Mouse (Mus musculus) lung, adult 2 months (tissue): Measurements from ENCODE around the gene Ifi207. TPM values are rescaled to one million over a fixed set of nuclear protein-coding genes. Genes with fewer than 3 reads are reported as not detected.
"Not testable (repeated sequence)": the region's sequence is repeated elsewhere in the genome, so short reads cannot be mapped to it uniquely, and the experiment has no call there.

Source experiments
- DNase-seq: peaks from one replicate; pipeline ENCODE4 v3.0.0; 2022
- H3K4me1 ChIP-seq: fragments of 200-500 bp; 2 replicates; pipeline ENCODE4 v1.6.1; 2011; ENCODE audit warnings: low read length; ENCODE audit not compliant: control insufficient read depth, insufficient read depth
- H3K4me3 ChIP-seq: fragments of 200-500 bp; replicated peaks from 2 replicates; pipeline ENCODE3; 2011; ENCODE audit warnings: low read depth, mild to moderate bottlenecking, control low read depth, low read length; ENCODE audit errors: extremely low read depth
- CTCF ChIP-seq: fragments of 200-500 bp; IDR thresholded peaks from 2 replicates; pipeline ENCODE4 v1.5.1; 2011; ENCODE audit warnings: mild to moderate bottlenecking, low read length, control low read depth; ENCODE audit not compliant: insufficient read depth
- POLR2A ChIP-seq: fragments of 200-500 bp; IDR thresholded peaks from 2 replicates; pipeline ENCODE4 v1.6.1; 2011; ENCODE audit warnings: low read depth, mild to moderate bottlenecking, control low read depth, low read length, borderline replicate concordance; ENCODE audit errors: extremely low read depth
- WGBS: fragments of 180-500 bp; shearing (Covaris S2); methylation state at CpG from one replicate; pipeline ENCODE4 v1.1.7; 2018; 5-methylcytosine and 5-hydroxymethylcytosine counted together
- polyA plus RNA-seq: library from polyadenylated mRNA; depleted of rRNA; stranded (reverse); fragments of >200 nt; gene quantifications from 2 replicates; pipeline ENCODE4 v1.2.3, GENCODE M21; 2012; rRNA removed

Gene Ifi207
- polyA plus RNA-seq = 2.4 and 5.2 TPM in 2 replicates

- no peaks in the 10 kb centered on the region for H3K4me1 ChIP-seq
- WGBS = 44% methylated on average over 4 of the region's 4 CpGs
- peak within 1 kb of the TSS; percentile 38 for H3K4me3 ChIP-seq
- TF ChIP-seq CTCF (no peak), POLR2A (no peak)
- no peak for DNase-seq
Observed at GRCm38 (mm10) chr1:173741656-173742055, at the start of gene Ifi207. Ifi207 (minus strand) TSS chr1:173741747.

GRCm38 (mm10) chr1:173773457-173773856 lies 31.9 kb upstream of the Ifi207 start:
- 47% methylated on average over 3 of the region's 3 CpGs for WGBS
- not testable (repeated sequence) for H3K4me3 ChIP-seq, DNase-seq, H3K4me1 ChIP-seq

GRCm38 (mm10) chr1:173766848-173767617 lies 25.5 kb upstream of the Ifi207 start, which contains the start of gene Ifi204:
Ifi204 (minus strand) TSS chr1:173766943.
- not testable (repeated sequence) for DNase-seq, H3K4me3 ChIP-seq, H3K4me1 ChIP-seq
- WGBS = 56% methylated on average over 5 of the region's 5 CpGs

GRCm38 (mm10) chr1:173760032-173760431 lies 18.5 kb upstream of the Ifi207 start:
- not testable (repeated sequence) for DNase-seq, H3K4me1 ChIP-seq, H3K4me3 ChIP-seq
- 89% methylated on average over 5 of the region's 5 CpGs for WGBS

GRCm38 (mm10) chr1:173742262-173742661 lies 715 bp upstream of the Ifi207 start:
- WGBS = 69% methylated on average over 1 of the region's 1 CpGs
- H3K4me1 ChIP-seq = no peaks in the 10 kb centered on the region
- DNase-seq = no peak
- no peak overlapping the region for H3K4me3 ChIP-seq
- no peak for TF ChIP-seq CTCF
- no peak for TF ChIP-seq POLR2A

- Histone ChIP-seq H3K4me1 (no peaks in the 10 kb centered on the region), H3K4me3 (no peak overlapping the region)
- TF ChIP-seq POLR2A = no peak
- TF ChIP-seq CTCF = no peak
- DNase-seq = no peak
Observed at GRCm38 (mm10) chr1:173740537-173740936, 1.0 kb downstream of the Ifi207 start.

GRCm38 (mm10) chr1:173736986-173737385 lies 4.6 kb downstream of the Ifi207 start:
- no peaks in the 10 kb centered on the region for H3K4me1 ChIP-seq
- TF ChIP-seq POLR2A = no peak
- no peak for TF ChIP-seq CTCF
- WGBS = 53% methylated on average over 2 of the region's 2 CpGs
- no peak for DNase-seq
- no peak overlapping the region for H3K4me3 ChIP-seq

GRCm38 (mm10) chr1:173735015-173735414 lies 6.5 kb downstream of the Ifi207 start:
- 89% methylated on average over 4 of the region's 4 CpGs for WGBS
- H3K4me3 ChIP-seq, H3K4me1 ChIP-seq, DNase-seq: not testable (repeated sequence)

GRCm38 (mm10) chr1:173733219-173733618 lies 8.3 kb downstream of the Ifi207 start:
- 21% methylated on average over 7 of the region's 7 CpGs for WGBS
- TF ChIP-seq CTCF = no peak
- TF ChIP-seq POLR2A = no peak
- no peak for DNase-seq
- no peak overlapping the region for H3K4me3 ChIP-seq
- no peaks in the 10 kb centered on the region for H3K4me1 ChIP-seq

GRCm38 (mm10) chr1:173694270-173694669 lies 47.3 kb downstream of the Ifi207 start:
- WGBS = 85% methylated on average over 1 of the region's 1 CpGs
- Histone ChIP-seq H3K4me3 (no peak overlapping the region), H3K4me1 (no peaks in the 10 kb centered on the region)
- no peak for DNase-seq
- no peak for TF ChIP-seq CTCF
- no peak for TF ChIP-seq POLR2A

- not testable (repeated sequence) for H3K4me3 ChIP-seq, DNase-seq, H3K4me1 ChIP-seq
- WGBS = 53% methylated on average over 1 of the region's 1 CpGs
Observed at GRCm38 (mm10) chr1:173678605-173679004, 62.9 kb downstream of the Ifi207 start.

- not testable (repeated sequence) for H3K4me1 ChIP-seq, DNase-seq
- WGBS = 16% methylated on average over 3 of the region's 3 CpGs
- peak within 1 kb of the TSS; percentile 16 for H3K4me3 ChIP-seq
Observed at GRCm38 (mm10) chr1:173673458-173674097, 68.0 kb downstream of the Ifi207 start, which contains the start of gene Ifi208. Ifi208 (plus strand) TSS chr1:173673675.
